Mouse (Mus musculus) layer of hippocampus, adult 18-20 months (tissue): ENCODE results near the gene Tmprss5. TPM values are rescaled to one million over a fixed set of nuclear protein-coding genes. Genes with fewer than 3 reads are reported as not detected.

ENCODE experiments used
- total RNA-seq, 2 experiments: library from RNA; stranded (reverse); gene quantifications; 2 replicates each; pipeline ENCODE4 v1.2.3; 2021

Tmprss5 gene
- total RNA-seq, 2 experiments from 2014 or later: 0.87 to 1.4 TPM

Other genes with a start within 250 kb of the Tmprss5 start
- gene Zbtb16, start 245.0 kb upstream of the Tmprss5 start, total RNA-seq: 100 to 1,000 TPM; 142 to 156 TPM
- 10 to 100 TPM; 14.5 to 15.9 TPM for gene Htr3a, start 170.2 kb upstream of the Tmprss5 start, total RNA-seq
- gene Htr3b, start 116.3 kb upstream of the Tmprss5 start, total RNA-seq: not detected
- 10 to 100 TPM; 26.7 to 31.9 TPM for gene Usp28, start 95.9 kb upstream of the Tmprss5 start, total RNA-seq
- gene Zw10, start 25.6 kb upstream of the Tmprss5 start, total RNA-seq: 10 to 100 TPM; 16.8 to 17.0 TPM
- not detected for gene Gm4894, start 169.3 kb downstream of the Tmprss5 start, total RNA-seq